Mouse (Mus musculus) liver, embryonic 16.5 days (tissue): ENCODE data around the gene Cib2. TPM values are rescaled to one million over a fixed set of nuclear protein-coding genes. Genes with fewer than 3 reads are reported as not detected.

ENCODE experiments used
- ATAC-seq: fragments of 200-750 bp; cut with Nextera tagmentation; 2 replicates; pipeline ENCODE4 v1.8.0; 2017; ENCODE audit warnings: low read depth, mild to moderate bottlenecking, moderate number of reproducible peaks, moderate library complexity
- H3K27ac ChIP-seq: fragments of 300-500 bp; sonication (generic); 2 replicates; pipeline ENCODE4 v1.5.1; 2014; ENCODE audit warnings: mild to moderate bottlenecking, low read length
- H3K27me3 ChIP-seq: fragments of 300-500 bp; sonication (generic); 2 replicates; pipeline ENCODE4 v1.6.1; 2014; ENCODE audit warnings: low read depth, low read length, mixed read lengths; ENCODE audit not compliant: control insufficient read depth, insufficient read depth
- H3K36me3 ChIP-seq: fragments of 300-500 bp; sonication (generic); 2 replicates; pipeline ENCODE4 v1.6.1; 2014; ENCODE audit warnings: mild to moderate bottlenecking; ENCODE audit not compliant: control insufficient read depth, insufficient read depth
- H3K4me1 ChIP-seq: fragments of 300-500 bp; sonication (generic); 2 replicates; pipeline ENCODE4 v1.6.1; 2014; ENCODE audit warnings: low read depth, low read length, mixed read lengths; ENCODE audit not compliant: control insufficient read depth
- H3K4me2 ChIP-seq: fragments of 300-500 bp; sonication (generic); 2 replicates; pipeline ENCODE4 v1.6.1; 2014; ENCODE audit warnings: low read depth, low read length, mixed read lengths
- H3K4me3 ChIP-seq: fragments of 300-500 bp; sonication (generic); 2 replicates; pipeline ENCODE4 v1.5.1; 2014; ENCODE audit warnings: low read depth, mild to moderate bottlenecking, low read length
- H3K9ac ChIP-seq: fragments of 300-500 bp; sonication (generic); 2 replicates; pipeline ENCODE4 v1.6.1; 2014; ENCODE audit warnings: low read depth, low read length
- H3K9me3 ChIP-seq: fragments of 300-500 bp; sonication (generic); replicated peaks from 2 replicates; pipeline ENCODE4 v1.6.1; 2016; ENCODE audit warnings: low read length; ENCODE audit not compliant: control insufficient read depth
- WGBS: fragments of 180-500 bp; shearing (Covaris S2); extraction: QIAGEN DNeasy Blood & Tissue Kit; methylation state at CpG from one replicate; pipeline ENCODE4 v1.1.7; 2014; ENCODE audit not compliant: insufficient replicate concordance; 5-methylcytosine and 5-hydroxymethylcytosine counted together
- polyA plus RNA-seq: library from polyadenylated mRNA; unstranded; fragments of >200 nt; fragmentation: Nextera tagmentation; extraction: Ambion mirVana; gene quantifications from 2 replicates; pipeline ENCODE4 v1.2.1, GENCODE M21; 2015

Gene Cib2
- polyA plus RNA-seq, 1 experiment from 2014 or later, result 1.4 TPM

DNA sequence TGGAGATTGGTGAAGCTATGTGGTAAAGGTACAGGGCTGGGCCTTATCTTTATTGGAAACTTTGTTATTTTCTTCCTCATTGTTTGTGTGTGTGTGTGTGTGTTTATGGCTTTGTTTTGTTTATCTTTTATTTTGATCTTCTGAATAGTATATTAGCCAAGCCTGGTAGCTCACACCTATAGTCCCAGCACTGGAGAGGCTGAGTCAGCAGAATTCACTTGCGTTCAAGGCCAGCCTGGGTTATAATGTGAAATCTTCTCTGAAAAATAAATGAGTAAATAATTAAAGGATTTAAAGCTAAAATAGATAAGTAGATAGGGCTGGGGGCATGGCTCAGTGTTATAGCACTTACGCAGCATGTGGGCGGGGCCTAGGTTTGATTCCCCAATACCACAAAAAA, 21.8 kb downstream of the Cib2 start:
- Histone ChIP-seq H3K4me3 (no peak overlapping the region), H3K27ac (no peak overlapping the region), H3K36me3 (no peaks in the 10 kb centered on the region), H3K4me1 (no peaks in the 10 kb centered on the region), H3K4me2 (no peak overlapping the region), H3K9me3 (no peaks in the 10 kb centered on the region), H3K9ac (no peak overlapping the region), H3K27me3 (no peaks in the 10 kb centered on the region)
- no peak for ATAC-seq
- WGBS, result 76% methylated on average over 3 of the region's 3 CpGs

DNA sequence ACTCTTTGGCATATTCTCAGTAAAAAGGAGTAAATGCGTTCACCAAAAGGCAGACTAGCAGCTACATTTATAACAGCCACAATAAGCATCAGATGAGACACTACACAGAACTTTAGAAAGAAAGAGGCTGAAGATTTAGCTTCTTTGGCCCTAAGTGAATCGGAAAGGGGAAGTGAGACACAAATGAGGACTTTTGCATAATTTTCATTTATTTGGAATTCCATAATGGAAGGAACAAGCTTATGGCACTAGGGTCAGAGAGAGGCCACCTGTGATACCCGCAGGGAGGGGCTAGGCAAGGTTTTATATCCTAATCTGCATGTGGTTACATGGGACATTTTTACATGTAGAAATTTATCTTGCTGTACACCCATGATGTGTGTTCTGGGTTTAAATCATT, 22.5 kb downstream of the Cib2 start:
- Histone ChIP-seq H3K9me3 (no peaks in the 10 kb centered on the region), H3K27me3 (no peaks in the 10 kb centered on the region), H3K27ac (no peak overlapping the region), H3K4me3 (no peak overlapping the region), H3K36me3 (no peaks in the 10 kb centered on the region), H3K4me2 (no peak overlapping the region), H3K4me1 (no peaks in the 10 kb centered on the region), H3K9ac (no peak overlapping the region)
- 52% methylated on average over 3 of the region's 3 CpGs for WGBS
- ATAC-seq, result no peak

DNA sequence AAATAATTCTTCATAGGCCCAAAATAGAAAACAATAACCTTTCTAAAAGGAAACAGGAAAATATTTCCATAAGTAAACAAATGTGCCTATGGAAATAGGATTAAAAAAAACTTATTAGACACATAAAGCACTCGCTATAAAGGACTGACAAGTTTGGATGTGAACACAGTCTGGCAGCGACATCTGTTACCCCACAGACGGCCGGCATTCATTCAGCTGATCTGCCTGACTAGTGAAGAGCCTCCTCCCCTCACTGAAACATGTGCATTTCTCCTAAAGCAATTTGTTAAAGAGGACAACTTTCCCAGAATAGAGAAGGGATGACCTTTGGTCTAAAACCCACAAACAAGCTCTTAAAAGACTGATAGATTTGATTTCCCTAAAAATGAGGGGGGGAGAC, 23.0 kb downstream of the Cib2 start:
- no peak overlapping the region for H3K4me2 ChIP-seq
- H3K27ac ChIP-seq, result no peak overlapping the region
- no peak for ATAC-seq
- no peak overlapping the region for H3K4me3 ChIP-seq
- H3K9me3 ChIP-seq, result no peaks in the 10 kb centered on the region
- 60% methylated on average over 4 of the region's 4 CpGs for WGBS
- no peaks in the 10 kb centered on the region for H3K4me1 ChIP-seq
- H3K9ac ChIP-seq, result no peak overlapping the region
- H3K36me3 ChIP-seq, result no peaks in the 10 kb centered on the region
- H3K27me3 ChIP-seq, result no peaks in the 10 kb centered on the region

DNA sequence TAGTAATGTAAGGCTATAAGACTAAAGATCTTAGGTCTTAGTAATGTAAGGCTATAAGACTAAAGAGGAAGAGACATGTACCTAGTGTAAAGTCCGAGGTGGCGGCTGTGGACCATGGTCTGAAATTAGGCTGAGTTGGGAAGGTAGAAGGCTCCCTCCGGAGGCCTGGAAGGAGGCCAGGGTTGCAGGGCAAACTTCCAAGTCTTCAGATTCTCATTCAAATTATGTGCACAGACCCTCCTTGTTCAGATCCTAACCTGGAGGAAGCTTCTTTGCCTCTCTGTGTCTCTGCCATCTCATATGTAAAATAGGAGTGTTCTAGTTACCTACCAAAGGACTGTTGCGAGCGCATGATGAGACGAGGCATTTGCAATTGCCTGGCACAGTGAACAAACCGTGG, 23.8 kb downstream of the Cib2 start:
- Histone ChIP-seq H3K27ac (no peak overlapping the region), H3K4me2 (no peak overlapping the region), H3K9ac (no peak overlapping the region), H3K4me3 (no peak overlapping the region), H3K27me3 (no peaks in the 10 kb centered on the region), H3K9me3 (no peaks in the 10 kb centered on the region), H3K36me3 (no peaks in the 10 kb centered on the region), H3K4me1 (no peaks in the 10 kb centered on the region)
- 68% methylated on average over 7 of the region's 7 CpGs for WGBS
- ATAC-seq, result no peak

DNA sequence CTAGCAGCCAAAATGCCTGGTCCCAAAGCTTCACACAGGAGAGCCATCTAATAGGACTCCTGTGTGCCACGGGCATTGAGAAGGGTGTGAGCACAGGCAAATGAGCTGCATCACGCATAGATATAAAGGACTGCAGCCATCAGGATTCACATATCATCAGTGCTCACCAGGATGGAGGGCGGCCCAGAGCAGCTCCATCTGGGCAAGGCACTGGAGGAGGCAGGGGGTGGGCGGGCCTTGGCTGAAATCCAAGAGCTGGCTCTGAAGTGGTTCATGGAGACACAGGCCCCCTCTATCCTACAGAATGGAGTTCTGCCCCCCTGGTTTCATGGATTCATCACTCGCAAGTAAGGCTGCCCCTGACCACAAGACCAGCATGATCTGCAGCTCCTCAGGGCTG, 26.0 kb downstream of the Cib2 start:
- Histone ChIP-seq H3K9ac (no peak overlapping the region), H3K4me2 (no peak overlapping the region), H3K4me3 (no peak overlapping the region), H3K27ac (no peak overlapping the region), H3K4me1 (no peaks in the 10 kb centered on the region), H3K9me3 (no peaks in the 10 kb centered on the region), H3K36me3 (no peaks in the 10 kb centered on the region), H3K27me3 (no peaks in the 10 kb centered on the region)
- no peak for ATAC-seq
- WGBS, result 51% methylated on average over 5 of the region's 5 CpGs

DNA sequence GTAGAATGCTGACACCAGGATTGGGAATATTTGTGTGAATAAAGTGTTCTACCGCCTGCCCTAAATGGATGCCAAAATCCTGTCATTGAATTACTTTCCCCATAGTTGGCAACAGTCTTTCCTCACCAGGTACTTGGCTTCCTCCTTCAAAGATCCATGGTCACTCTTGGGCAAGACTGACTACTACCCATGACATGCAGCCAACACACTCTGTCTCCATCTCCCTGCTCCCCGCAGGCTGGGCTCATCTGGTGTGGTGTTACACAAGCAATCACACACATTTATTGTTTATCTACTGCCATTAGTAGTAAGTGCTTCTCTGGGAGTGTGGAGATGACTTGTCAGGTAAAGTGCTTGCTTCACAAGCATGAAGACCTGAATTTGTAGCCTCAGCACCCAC, 27.1 kb downstream of the Cib2 start:
- no peaks in the 10 kb centered on the region for H3K36me3 ChIP-seq
- ATAC-seq, result no peak
- WGBS, result 71% methylated on average over 2 of the region's 2 CpGs
- no peaks in the 10 kb centered on the region for H3K9me3 ChIP-seq
- no peaks in the 10 kb centered on the region for H3K27me3 ChIP-seq
- H3K4me1 ChIP-seq, result no peaks in the 10 kb centered on the region
- no peak overlapping the region for H3K4me3 ChIP-seq
- no peak overlapping the region for H3K27ac ChIP-seq
- H3K4me2 ChIP-seq, result no peak overlapping the region
- H3K9ac ChIP-seq, result no peak overlapping the region

GRCm38 (mm10) chr9:54531421-54531820, 28.6 kb downstream of the Cib2 start:
- no peak overlapping the region for H3K4me3 ChIP-seq
- ATAC-seq, result no peak
- no peak overlapping the region for H3K9ac ChIP-seq
- H3K27me3 ChIP-seq, result no peaks in the 10 kb centered on the region; the same call in 1 of the 2 replicates
- no peaks in the 10 kb centered on the region for H3K4me1 ChIP-seq
- no peaks in the 10 kb centered on the region for H3K36me3 ChIP-seq
- no peak overlapping the region for H3K4me2 ChIP-seq
- no peaks in the 10 kb centered on the region for H3K9me3 ChIP-seq
- H3K27ac ChIP-seq, result no peak overlapping the region

- no peak for ATAC-seq
- no peaks in the 10 kb centered on the region for H3K36me3 ChIP-seq
- H3K4me3 ChIP-seq, result no peak overlapping the region
- H3K4me1 ChIP-seq, result no peaks in the 10 kb centered on the region
- no peak overlapping the region for H3K27ac ChIP-seq
- 64% methylated on average over 6 of the region's 6 CpGs for WGBS
- H3K9ac ChIP-seq, result no peak overlapping the region
- H3K27me3 ChIP-seq, result no peaks in the 10 kb centered on the region; the same call in 1 of the 2 replicates
- H3K9me3 ChIP-seq, result no peaks in the 10 kb centered on the region
- H3K4me2 ChIP-seq, result no peak overlapping the region
Measured at GRCm38 (mm10) chr9:54530836-54531235, 29.2 kb downstream of the Cib2 start.

GRCm38 (mm10) chr9:54529950-54530349, 30.1 kb downstream of the Cib2 start:
- H3K4me2 ChIP-seq, result no peak overlapping the region
- H3K27ac ChIP-seq, result no peak overlapping the region
- no peak for ATAC-seq
- no peaks in the 10 kb centered on the region for H3K9me3 ChIP-seq
- no peaks in the 10 kb centered on the region for H3K36me3 ChIP-seq
- no peaks in the 10 kb centered on the region for H3K4me1 ChIP-seq
- no peak overlapping the region for H3K9ac ChIP-seq
- H3K27me3 ChIP-seq, result no peaks in the 10 kb centered on the region; the same call in 1 of the 2 replicates
- WGBS, result 53% methylated on average over 2 of the region's 2 CpGs
- H3K4me3 ChIP-seq, result no peak overlapping the region

DNA sequence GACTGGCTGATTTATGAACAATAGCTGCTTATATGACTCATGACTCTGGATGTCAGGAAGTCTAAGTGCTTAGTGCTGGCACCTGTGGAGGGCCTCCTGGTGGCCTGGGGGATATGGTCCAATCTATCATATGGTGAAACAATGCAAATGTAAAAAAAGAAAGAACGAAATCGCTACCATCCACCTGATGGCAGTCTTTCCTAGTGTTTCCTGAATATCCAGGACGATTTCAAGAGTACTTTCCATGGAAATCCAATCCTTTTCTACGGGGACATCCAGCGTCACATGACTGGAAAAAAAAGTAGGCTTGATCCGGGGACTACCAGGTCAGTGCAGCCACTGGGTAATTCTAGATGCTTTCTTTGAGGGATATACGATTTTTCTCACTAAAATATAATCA, 32.3 kb downstream of the Cib2 start:
- 60% methylated on average over 7 of the region's 7 CpGs for WGBS

More for the DNA sequence above, 32.3 kb downstream of the Cib2 start:
- Histone ChIP-seq H3K4me3 (no peak overlapping the region), H3K36me3 (no peaks in the 10 kb centered on the region), H3K27me3 (no peaks in the 10 kb centered on the region; the same call in 1 of the 2 replicates), H3K4me2 (no peak overlapping the region), H3K9me3 (no peaks in the 10 kb centered on the region), H3K9ac (no peak overlapping the region), H3K4me1 (no peaks in the 10 kb centered on the region), H3K27ac (no peak overlapping the region)
- no peak for ATAC-seq
